Mouse (Mus musculus): ENCODE data around the gene Scaf4. TPM values are rescaled to one million over a fixed set of nuclear protein-coding genes. Genes with fewer than 3 reads are reported as not detected.
A peak's percentile ranks its signal among the peaks of the same experiment; 100 is the strongest.

Gene Scaf4
- total RNA-seq (2021) = 10 to 100 TPM; 31.1 to 36.3 TPM

GRCm38 (mm10) chr16:90283905-90284891, at the start of gene Scaf4:
Scaf4 (minus strand) TSS chr16:90284503.
- peak; percentile 98 for DNase-seq

DNA sequence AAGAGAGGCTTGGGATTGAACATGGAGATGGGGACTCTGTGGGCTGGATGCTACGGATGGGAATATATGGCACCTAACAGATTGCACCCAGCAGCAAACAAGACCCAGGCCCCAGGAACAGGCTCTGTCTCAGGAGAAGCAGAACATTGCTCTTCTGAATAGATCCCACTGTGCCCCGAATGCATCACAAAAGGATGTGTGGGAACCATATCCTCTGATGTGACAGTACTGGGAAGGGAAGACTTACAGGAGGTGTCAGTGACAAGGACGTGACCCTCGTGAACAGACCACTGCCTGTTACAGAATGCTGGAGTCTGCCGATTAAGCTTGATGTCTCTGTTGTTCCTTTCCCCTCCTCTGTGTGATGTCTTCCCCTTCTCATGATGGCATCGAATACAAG, 48.2 kb upstream of the Scaf4 start:
- DNase-seq = no peak

DNA sequence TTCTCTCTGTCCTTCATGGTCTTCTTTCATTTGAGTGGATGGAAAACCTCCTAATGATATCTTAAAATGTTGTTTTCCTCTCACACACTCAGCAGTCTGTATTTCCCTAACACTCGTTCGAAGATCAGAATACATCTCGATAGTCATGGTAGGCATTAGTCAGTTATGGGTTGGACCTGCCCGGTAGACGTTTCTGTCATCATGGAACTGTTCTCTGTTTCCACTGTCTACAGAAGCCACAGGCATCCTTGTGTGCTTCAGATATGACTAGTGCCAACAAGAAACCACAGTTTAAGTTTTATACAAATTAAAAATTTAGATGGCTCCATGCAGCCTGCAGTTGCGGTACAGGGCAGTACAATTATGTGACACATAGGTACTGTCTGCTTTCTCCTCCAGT, 46.7 kb upstream of the Scaf4 start:
- DNase-seq = no peak

- DNase-seq = no peak
These were observed 45.2 kb upstream of the Scaf4 start for GRCm38 (mm10) chr16:90329511-90329910.

GRCm38 (mm10) chr16:90322850-90323528, 38.7 kb upstream of the Scaf4 start:
- peak; percentile 88 for DNase-seq

GRCm38 (mm10) chr16:90319321-90319720, 35.0 kb upstream of the Scaf4 start:
- DNase-seq = no peak

GRCm38 (mm10) chr16:90318372-90318926, 34.1 kb upstream of the Scaf4 start:
- no peak for DNase-seq

DNA sequence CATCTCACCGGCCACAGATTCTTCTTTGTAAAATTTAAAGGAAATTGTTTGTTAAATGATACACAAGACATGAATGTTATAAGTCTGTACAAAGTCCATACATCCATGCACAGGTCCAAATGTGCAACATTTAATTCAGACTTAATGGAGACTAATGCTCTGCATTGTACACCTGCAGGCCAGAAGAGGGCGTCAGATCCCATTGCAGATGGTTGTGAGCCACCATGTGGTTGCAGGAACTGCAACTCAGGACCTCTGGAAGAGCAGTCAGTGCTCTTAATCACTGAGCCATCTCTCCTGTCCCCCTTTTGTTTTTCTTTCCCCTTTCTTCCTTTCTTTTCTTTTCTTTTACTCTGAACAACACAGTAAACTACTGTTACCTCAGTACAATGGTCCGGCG, 33.5 kb upstream of the Scaf4 start:
- DNase-seq = no peak

GRCm38 (mm10) chr16:90315881-90316280, 31.6 kb upstream of the Scaf4 start:
- no peak for DNase-seq

- peak; percentile 31 for DNase-seq
These were observed 28.3 kb upstream of the Scaf4 start for GRCm38 (mm10) chr16:90312449-90313082.

DNA sequence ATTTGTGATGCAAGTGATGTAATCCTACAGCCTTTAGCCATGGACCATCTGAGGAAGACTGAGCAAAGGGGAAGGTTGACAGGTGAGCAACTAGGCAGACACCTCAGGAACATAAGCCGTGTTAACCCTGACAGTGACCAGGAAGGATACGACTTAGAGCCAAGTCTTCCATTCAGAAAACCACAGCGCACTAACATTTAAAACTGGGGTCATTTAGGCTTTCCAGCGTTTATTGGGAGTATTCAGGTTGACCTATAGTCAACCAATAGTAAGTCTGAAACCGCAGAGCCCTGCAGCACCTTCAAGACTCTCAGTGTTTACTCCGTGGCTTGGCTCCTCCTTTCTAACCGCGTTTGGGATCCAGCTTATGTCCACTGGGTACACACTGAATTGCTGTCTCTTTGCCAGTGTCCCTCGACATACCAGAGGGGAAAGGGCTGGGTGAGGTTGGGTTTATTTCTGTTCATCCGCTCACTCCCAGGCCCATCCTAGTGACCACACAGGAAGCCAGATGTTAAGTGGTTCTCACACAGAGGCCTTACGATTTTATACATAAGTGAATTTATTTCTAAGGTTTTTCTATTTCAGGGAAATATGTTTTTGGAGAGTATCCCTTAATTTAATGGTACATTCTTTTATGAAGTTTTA, 26.3 kb upstream of the Scaf4 start:
- DNase-seq = no peak

GRCm38 (mm10) chr16:90309784-90310183, 25.5 kb upstream of the Scaf4 start:
- no peak for DNase-seq

DNA sequence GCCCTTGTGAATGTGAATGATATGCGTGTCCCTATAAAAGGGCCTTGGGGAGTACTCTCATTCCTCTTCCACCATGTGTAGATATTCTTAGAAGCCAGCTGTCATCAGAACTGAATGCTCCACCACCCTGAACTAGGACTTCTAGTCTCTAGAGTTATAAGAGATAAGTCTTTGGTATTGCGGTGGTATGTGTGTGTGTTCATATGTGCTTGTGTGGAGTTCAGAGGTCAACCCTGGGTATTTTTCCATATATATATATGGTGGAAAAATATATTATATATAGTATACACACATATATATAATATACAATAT, 19.6 kb upstream of the Scaf4 start:
- no peak for DNase-seq

- DNase-seq = no peak
These were observed 19.1 kb upstream of the Scaf4 start for GRCm38 (mm10) chr16:90303286-90303987.

GRCm38 (mm10) chr16:90301706-90302105, 17.4 kb upstream of the Scaf4 start:
- DNase-seq = no peak

- DNase-seq = no peak
These were observed 16.6 kb upstream of the Scaf4 start for GRCm38 (mm10) chr16:90300896-90301295.

GRCm38 (mm10) chr16:90299591-90299990, 15.3 kb upstream of the Scaf4 start:
- DNase-seq = no peak

- no peak for DNase-seq
These were observed 14.4 kb upstream of the Scaf4 start for GRCm38 (mm10) chr16:90298426-90299300.

DNA sequence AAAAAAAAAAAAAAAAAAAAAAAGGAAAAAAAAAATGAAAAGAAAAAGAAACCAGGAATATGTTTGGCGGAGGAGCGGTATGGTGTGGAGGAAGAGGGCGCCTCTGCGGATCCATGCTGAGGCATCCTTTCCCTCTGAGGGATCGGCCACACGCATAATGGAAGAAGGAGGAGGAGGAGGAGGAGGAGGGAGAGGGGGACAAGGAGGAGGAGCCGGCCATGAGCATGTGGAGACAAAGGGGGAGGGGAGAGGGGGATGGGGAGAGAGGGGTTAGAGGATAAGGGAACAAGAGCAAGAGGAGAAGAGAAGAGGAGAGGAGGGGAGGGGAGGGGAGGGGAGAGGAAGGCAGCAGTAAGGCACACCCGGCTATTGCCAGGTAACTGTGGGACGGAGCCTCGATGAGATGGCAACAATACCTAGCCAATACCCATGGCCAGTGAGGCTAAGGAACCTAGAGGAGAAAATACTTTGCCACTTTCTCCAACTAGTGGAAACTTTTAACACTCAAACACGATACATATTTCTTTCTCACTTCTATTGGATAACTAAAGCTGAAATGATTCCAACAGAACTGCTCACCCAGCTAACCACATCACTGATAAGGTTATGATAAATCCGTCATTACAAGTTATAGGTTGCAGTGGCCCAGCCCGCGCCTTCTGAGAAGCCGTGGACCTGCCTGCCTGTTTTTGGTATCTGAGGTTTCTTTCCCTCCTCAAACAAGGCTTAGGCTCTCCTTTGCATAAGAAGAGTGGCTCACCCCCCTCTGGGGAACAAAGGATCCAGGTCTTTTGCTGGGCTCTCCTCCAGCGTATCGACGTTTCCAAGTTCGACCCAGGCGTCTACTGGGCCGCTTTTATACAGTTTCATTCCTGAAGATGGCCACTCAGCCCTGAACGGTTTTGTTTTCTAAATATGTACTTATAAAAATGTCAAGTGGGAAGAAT, 13.4 kb upstream of the Scaf4 start:
- DNase-seq = no peak

- DNase-seq = no peak
These were observed 7.4 kb upstream of the Scaf4 start for GRCm38 (mm10) chr16:90291675-90292074.

All from heart, postnatal 4 days (tissue).